Mouse (Mus musculus): ENCODE results near the gene Exd1.

- TF ChIP-seq CTCF (IDR thresholded peaks at IDR 0.05; ENCODE audit: borderline replicate concordance, insufficient read depth, low read length): no peak
- no peak for TF ChIP-seq POLR2A (IDR thresholded peaks at IDR 0.05; ENCODE audit: low read depth, low read length)
These were observed 65.1 kb downstream of the Exd1 start for GRCm38 (mm10) chr2:119482307-119482706.
